ENCODE assay signal across 30 mouse cellular contexts in the genomic region with DNA sequence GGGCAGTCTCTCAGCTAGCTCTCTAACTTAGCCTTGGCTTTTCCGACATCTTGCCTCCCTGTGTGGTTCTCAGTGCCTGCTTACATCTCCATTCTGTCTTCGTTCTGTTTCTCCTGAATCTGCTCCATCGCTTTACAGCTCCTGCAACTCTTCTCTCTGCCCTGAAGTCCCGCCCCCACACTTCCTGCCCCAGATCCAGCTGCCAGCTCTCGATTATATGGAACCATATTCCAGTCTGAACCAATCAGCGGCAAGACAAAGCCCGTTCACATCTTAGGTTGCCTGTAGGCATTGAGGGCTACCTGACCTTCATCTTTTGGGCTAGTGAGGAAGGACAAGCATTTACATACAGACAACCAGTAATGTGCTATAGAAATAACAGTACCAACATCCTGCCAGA. TPM values are rescaled to one million over a fixed set of nuclear protein-coding genes. Genes with fewer than 3 reads are reported as not detected.
"Had no signal": no experiment of that assay in that cellular context is flagged by ENCODE, and none has a peak within 500 bp of the region (broad histone marks: within the 10 kb centered on the region; RNA-seq: fewer than 3 reads in every experiment).

No protein-coding gene starts in this region.

- H3K4me3 ChIP-seq: heart, embryonic 10.5 days; heart, embryonic 13.5 days; heart, embryonic 15.5 days; hindbrain, embryonic 13.5 days; hindbrain, embryonic 15.5 days; kidney, embryonic 15.5 days; limb, embryonic 13.5 days; limb, embryonic 15.5 days; liver, embryonic 13.5 days had no signal

- ATAC-seq: hindbrain, postnatal 0 days; intestine, embryonic 16.5 days had no signal

- H3K27me3 ChIP-seq: heart, embryonic 13.5 days; heart, embryonic 15.5 days; hindbrain, embryonic 13.5 days; hindbrain, embryonic 15.5 days; kidney, embryonic 15.5 days; limb, embryonic 15.5 days had no signal

- H3K9me3 ChIP-seq: heart, embryonic 10.5 days; heart, embryonic 13.5 days; heart, embryonic 15.5 days; hindbrain, embryonic 15.5 days; kidney, embryonic 15.5 days; limb, embryonic 13.5 days; limb, embryonic 15.5 days; liver, embryonic 13.5 days had no signal

- H3K9ac ChIP-seq: heart, embryonic 13.5 days; heart, embryonic 15.5 days; hindbrain, embryonic 13.5 days; hindbrain, embryonic 15.5 days; kidney, embryonic 15.5 days; limb, embryonic 13.5 days; limb, embryonic 15.5 days; liver, embryonic 13.5 days had no signal

- H3K4me1 ChIP-seq: heart, embryonic 10.5 days; heart, embryonic 13.5 days; heart, embryonic 15.5 days; hindbrain, embryonic 13.5 days; hindbrain, embryonic 15.5 days; kidney, embryonic 15.5 days; limb, embryonic 13.5 days; limb, embryonic 15.5 days; liver, embryonic 13.5 days had no signal

- H3K4me2 ChIP-seq: heart, embryonic 13.5 days; heart, embryonic 15.5 days; hindbrain, embryonic 13.5 days; hindbrain, embryonic 15.5 days; kidney, embryonic 15.5 days; limb, embryonic 13.5 days; limb, embryonic 15.5 days; liver, embryonic 11.5 days; liver, embryonic 13.5 days had no signal

- H3K36me3 ChIP-seq: heart, embryonic 10.5 days; heart, embryonic 13.5 days; heart, embryonic 15.5 days; hindbrain, embryonic 13.5 days; hindbrain, embryonic 15.5 days; kidney, embryonic 15.5 days; limb, embryonic 13.5 days; limb, embryonic 15.5 days; liver, embryonic 13.5 days had no signal

- DNase-seq: gastrocnemius, postnatal 14 days; gastrocnemius, postnatal 36 days; heart, adult 18-20 months; heart, postnatal 14 days; heart, postnatal 36 days; kidney, adult 11 months; kidney, adult 2 months; kidney, adult 9 months; kidney, postnatal 14 days; kidney, postnatal 36 days; layer of hippocampus, adult 9-11 months; layer of hippocampus, postnatal 36 days; left cerebral cortex, postnatal 4 days; liver, embryonic 13.5 days had no signal

- H3K27ac ChIP-seq: heart, embryonic 10.5 days; heart, embryonic 13.5 days; heart, embryonic 15.5 days; hindbrain, embryonic 13.5 days; hindbrain, embryonic 15.5 days; hindbrain, postnatal 0 days; kidney, embryonic 15.5 days; kidney, postnatal 0 days; limb, embryonic 13.5 days; limb, embryonic 15.5 days; liver, embryonic 13.5 days had no signal

RNA-seq across cellular contexts. Expression of a gene that starts 3.1 kb away (rescaled TPM):
- polyA plus RNA-seq: gonadal fat pad, adult 2 months; heart, embryonic 10.5 days; heart, embryonic 13.5 days; hindbrain, embryonic 11.5 days; hindbrain, embryonic 13.5 days; hindbrain, embryonic 15.5 days; hindbrain, postnatal 0 days; kidney, embryonic 15.5 days; limb, embryonic 11.5 days had no signal

RNA-seq across cellular contexts. Expression of a gene that starts 13.5 kb away (rescaled TPM):
- polyA plus RNA-seq: hindbrain, embryonic 13.5 days had no signal

RNA-seq across cellular contexts. Expression of a gene that starts 18.1 kb away (rescaled TPM):
- polyA plus RNA-seq: hindbrain, embryonic 11.5 days; hindbrain, embryonic 13.5 days; hindbrain, embryonic 15.5 days had no signal

RNA-seq across cellular contexts. Expression of a gene that starts 48.7 kb away (rescaled TPM):
- polyA plus RNA-seq: heart, postnatal 0 days had no signal
